Mouse (Mus musculus): ENCODE measurements around the gene Itga1. TPM values are rescaled to one million over a fixed set of nuclear protein-coding genes. Genes with fewer than 3 reads are reported as not detected.

Gene Itga1
- total RNA-seq, 2 experiments from 2014 or later: 30.2 to 31.9 TPM

DNA sequence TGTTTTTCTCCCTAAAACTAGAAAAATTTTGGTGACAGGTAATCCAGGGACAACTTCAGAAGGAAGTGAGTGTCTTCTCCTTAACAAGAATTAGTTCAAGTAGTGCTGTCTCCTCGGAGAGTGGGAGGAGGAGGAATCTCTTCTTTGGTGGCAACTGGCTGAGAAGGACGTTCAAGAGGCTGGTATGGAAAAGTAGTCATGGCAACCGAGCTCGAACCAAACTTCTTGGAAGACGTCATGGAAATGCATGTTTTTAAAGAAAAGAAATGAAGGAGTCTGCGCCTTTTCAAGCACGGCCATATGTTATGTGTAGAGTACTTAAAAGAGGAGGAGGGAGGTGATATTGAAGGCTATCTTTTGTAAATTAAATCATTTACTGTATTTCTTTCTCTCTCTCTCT lies 49.2 kb downstream of the Itga1 start:
- DNase-seq: no peak

DNA sequence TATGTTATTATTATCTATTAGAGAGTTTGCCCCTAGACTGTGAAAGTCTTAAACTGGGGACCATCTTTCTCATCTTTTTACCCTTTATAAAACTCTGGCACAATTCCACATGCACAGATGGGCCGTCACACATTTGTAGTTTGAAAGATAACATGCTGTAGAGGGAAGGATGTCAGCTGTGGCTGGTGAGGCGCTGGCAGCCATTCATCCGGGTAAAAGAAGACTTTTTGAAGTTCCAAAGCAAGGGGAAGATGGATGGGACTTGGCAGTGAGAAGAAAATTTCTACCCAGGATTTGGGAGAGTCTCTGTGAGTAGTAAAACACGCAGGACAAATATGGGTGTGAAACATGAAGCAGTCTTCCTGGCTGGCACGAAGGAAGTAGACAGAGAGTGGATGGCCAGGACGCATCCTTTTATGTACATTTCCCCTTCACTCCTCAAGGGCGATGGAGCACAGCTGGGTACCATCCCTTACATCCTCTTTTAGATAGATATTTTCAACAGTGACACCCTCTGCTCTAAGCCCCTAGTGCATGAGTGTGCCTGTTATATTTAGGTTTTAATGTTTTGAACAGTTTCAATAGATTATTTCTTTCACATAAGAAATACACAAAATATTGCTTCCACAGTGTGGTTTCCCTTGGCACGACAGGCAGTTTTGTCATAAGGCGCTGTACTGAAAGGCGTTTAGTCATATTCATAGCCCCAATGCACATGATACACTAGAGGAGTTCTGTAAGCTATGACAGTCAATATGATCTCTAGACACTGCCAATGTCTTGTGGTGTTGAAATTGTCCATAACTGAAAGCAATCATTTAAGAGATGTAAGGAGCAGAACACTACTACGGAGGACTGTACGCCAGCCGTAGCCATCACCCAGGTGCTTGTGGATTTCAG lies 50.9 kb downstream of the Itga1 start:
- DNase-seq: no peak

- no peak for DNase-seq
These were observed 59.1 kb downstream of the Itga1 start for GRCm38 (mm10) chr13:115042652-115043051.

- no peak for DNase-seq
These were observed 64.5 kb downstream of the Itga1 start for GRCm38 (mm10) chr13:115037304-115037703.

- no peak for DNase-seq
These were observed 66.4 kb downstream of the Itga1 start for GRCm38 (mm10) chr13:115035387-115035786.

GRCm38 (mm10) chr13:115033135-115033534 lies 68.6 kb downstream of the Itga1 start:
- no peak for DNase-seq

DNA sequence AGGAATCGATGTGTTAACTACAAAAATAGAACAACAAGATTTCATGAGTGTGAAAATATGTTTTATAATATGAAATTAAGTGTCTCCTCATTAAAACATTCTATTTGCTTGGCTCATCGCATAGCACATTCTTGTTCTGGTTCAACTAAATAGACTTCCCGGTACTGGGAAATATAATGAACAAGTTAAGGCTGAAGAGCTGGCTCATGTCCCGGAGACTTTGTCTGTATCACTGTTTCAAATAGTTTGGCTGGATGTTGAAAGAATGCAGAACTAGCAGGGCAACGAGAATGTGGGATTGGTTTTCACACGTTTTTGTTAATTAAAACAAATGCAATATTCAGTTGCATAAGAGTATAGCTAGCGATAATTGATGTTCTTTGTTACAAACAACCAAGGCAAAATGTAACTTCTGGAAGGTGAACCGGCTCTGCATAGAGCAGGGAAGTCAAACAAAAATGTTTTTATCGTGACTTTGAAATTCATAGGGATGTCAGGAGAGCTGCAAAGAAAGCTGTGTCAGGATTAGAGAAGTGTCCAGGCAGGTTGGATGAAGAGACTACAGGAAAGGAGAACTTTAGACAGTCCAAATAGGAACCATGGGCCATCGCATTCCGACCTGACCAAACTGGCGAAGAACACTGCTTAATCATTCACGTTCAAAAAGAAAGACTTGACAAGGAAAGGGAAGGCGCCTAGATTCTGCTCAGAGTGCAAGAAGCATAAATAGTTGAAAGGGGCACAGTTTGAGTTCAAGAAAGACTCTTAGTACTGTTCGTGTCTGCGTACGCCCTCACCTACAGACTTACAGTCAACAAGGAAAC lies 70.4 kb downstream of the Itga1 start:
- DNase-seq: no peak

- no peak for DNase-seq
These were observed 76.4 kb downstream of the Itga1 start for GRCm38 (mm10) chr13:115025394-115025793.

GRCm38 (mm10) chr13:115022117-115022787 lies 79.5 kb downstream of the Itga1 start:
- DNase-seq: no peak

GRCm38 (mm10) chr13:115021411-115021810 lies 80.4 kb downstream of the Itga1 start:
- DNase-seq: no peak

- no peak for DNase-seq
These were observed 81.0 kb downstream of the Itga1 start for GRCm38 (mm10) chr13:115020727-115021126.

GRCm38 (mm10) chr13:115017545-115017944 lies 84.2 kb downstream of the Itga1 start:
- no peak for DNase-seq

- DNase-seq: no peak
These were observed 90.2 kb downstream of the Itga1 start for GRCm38 (mm10) chr13:115011547-115011946.

- no peak for DNase-seq
These were observed 95.4 kb downstream of the Itga1 start for GRCm38 (mm10) chr13:115006213-115006835.

- no peak for DNase-seq
These were observed 96.4 kb downstream of the Itga1 start for GRCm38 (mm10) chr13:115005342-115005741.

DNA sequence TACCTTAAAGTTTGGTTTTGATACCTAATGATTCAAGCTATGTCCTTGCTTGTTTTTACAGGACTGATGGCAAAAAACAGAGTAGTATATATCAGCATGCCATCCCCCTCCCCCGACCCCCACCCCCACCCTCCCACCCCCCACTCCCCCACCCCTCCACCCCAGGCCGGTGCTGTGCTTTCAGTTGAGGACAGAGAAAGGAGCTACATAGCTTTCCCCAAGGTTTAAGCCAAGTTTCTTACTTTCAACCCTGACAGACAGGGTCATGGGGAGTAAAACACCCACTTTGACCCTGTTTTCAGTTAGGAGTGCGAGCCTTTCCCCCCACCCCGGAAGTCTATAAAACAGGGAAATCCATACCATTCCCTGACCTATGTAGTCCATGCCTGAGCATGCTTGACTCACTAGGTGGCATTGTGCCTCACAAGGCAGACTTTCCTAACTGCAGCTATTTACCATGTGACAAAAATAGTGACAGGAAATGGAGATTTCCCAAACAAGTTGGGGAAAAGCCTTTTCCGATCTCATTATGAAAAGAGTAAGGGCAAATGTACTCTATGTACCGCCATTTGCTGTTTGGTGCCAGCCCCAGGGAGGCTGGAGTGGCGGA lies 98.2 kb downstream of the Itga1 start:
- DNase-seq: no peak

DNA sequence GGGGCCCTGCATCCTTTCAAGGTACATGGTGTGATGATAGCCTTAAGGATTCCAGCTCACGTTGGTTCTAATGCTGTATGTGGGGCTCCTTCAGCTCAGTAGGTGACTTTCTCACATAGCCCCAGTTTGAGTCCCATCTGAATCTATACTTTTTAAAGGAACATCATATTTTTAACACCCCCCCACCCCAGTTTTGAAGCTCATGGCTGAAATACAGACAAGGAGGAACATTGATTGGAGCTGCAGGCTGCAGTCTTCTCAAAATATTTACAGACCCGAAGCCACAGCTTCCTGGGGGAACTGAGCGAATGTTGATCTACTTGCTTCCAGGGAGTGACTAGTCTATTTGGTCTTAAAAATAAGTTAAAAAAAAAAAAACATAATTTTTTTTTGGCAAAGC lies 98.9 kb downstream of the Itga1 start:
- no peak for DNase-seq

DNA sequence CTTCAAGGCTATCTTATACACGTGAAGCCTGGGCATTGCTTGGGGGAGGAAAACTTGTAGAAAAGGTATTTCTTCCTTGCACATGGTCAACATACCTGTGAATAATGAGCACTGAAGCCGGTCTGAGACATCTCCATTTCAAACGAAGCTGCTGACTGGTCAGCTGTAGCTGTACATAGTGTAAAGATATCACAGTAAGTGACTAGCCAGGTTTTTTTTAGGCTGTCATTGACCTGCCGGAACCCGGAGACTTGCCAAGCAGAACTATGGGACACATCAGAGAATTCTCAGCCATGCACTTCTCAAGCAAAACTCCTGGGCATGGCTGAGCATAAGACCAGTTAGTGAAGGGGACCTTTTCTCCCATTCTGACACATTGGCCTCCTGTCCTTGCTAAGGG lies 99.6 kb downstream of the Itga1 start:
- DNase-seq: no peak

GRCm38 (mm10) chr13:114999582-114999981 lies 102.2 kb downstream of the Itga1 start:
- DNase-seq: no peak

DNA sequence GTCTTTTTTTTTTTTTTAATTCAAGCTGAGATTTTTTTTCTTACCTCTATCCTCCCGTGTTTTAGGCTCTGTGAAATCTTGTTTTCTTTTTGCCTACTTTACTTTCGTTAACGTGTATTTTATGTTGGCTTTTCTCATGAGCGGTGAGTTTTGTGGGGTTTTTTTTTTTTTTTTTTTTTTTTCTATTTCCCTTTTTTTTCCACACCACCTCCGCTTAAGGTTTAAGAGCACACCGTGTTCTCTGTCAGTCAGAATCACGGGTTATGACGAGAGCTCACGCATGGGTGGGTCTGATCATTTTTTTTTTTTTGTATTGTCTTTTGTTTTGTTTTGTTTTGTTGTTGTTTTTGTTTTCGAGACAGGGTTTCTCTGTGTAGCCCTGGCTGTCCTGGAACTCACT lies 103.7 kb downstream of the Itga1 start:
- no peak for DNase-seq

DNA sequence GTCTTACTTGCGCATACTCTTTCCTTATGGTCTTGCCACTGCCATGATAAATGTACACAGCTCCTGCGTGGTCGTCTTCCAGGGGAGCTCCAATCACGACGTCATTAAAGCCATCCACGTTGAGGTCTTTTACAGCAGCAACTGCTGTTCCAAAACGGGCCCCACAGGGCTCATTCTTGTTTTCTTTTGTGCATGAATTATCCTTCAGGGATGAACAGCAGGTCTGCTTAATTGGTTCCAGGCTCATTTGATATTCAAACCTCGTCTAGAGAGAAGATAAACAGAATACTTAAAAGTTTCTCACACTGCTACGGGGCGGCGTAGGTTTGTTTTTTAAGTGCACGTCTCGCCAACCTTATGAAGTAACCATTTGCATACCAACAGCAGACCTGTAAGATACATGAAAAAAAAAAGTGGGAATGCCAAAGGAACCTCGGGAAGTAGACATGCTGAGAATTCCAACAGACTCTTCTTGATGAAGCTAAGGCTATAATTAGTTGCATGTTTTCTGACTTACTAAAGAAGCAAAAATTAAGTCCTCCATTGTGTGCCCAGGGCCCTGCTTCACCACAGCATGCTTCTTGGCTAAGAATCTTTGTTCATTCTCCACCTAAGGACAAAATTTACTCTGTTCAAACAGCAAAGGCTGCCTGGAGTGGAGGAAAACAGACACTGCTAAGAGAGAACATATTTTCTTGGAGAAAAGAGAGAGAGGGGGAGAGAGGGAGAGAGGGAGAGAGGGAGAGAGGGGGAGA lies 109.3 kb downstream of the Itga1 start:
- no peak for DNase-seq
